Mouse (Mus musculus): Measurements from ENCODE around the gene Tph1.

- TF ChIP-seq CTCF (IDR thresholded peaks at IDR 0.05; ENCODE audit: low read depth) (no peak), EP300 (IDR thresholded peaks at IDR 0.05; ENCODE audit: low read depth) (no peak)
Observed at GRCm38 (mm10) chr7:46678417-46678816, 6.1 kb upstream of the Tph1 start.
